Mouse (Mus musculus) left cerebral cortex, adult 18-20 months (tissue): ENCODE measurements at regions not wholly inside any gene's neighbourhood (a gene's known extent, or its start where the extent isn't known, plus 50 kb on each side); places are given as distances from the start of the nearest gene placed in this dataset.
"Not testable (repeated sequence)": the region's sequence is repeated elsewhere in the genome, so short reads cannot be mapped to it uniquely, and the experiment has no call there.

Experiments
- DNase-seq, 2 experiments: peaks; one replicate each; pipeline ENCODE4 v3.0.0; 2021 to 2022; ENCODE audit warnings: low spot score in 2 of 2, mixed read lengths in 1 of 2

DNA sequence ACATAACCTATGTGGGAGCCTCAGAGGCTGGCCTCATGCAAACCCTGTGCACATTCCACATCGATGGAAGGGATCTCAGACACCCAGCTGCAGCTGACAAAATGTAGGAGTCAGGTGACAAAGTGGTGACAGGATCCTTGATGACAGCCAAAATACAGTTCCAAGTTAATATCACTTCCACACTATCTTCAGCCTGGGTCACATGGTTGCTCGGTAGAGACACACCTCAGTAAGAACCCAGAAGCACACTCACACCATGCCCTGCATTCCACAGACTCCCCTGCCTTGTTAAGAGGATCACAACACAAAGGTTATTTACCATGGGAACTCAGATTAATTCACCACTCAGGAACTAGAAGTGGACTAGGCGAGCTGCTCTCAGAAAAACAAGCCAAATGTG lies 505.4 kb upstream of the Hsf2 start:
- no peak for DNase-seq

DNA sequence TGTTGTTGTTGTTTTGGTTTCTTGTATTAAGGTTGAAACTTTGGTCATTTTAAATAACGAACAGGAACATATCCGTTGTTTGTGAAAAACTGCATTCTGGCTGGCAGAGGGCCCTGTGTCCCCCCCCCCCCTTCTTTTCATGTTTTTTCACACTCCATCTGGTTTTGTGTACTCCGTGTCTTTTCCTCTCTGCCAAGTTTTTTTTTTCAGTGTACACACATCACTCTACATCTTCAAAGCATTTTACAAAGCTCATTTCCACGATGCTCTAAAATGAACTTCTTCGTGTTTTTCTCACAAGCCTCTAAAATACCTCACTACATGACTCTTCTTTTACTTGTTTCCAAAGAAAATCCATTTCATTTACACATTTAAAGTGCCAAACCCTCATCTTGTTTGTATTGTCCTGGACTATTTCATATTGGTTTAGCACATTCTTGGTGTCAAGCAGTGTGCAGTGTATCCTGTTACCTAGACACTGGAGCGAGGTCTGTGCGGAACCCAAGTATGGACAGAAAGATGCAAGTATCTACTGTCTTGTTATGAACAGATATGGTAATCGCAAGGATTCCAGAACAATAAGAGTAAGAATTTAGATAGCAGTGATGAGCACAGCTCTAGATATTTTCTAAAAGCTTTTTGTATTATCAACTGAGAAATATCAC lies 503.5 kb upstream of the Hsf2 start:
- no peak for DNase-seq

DNA sequence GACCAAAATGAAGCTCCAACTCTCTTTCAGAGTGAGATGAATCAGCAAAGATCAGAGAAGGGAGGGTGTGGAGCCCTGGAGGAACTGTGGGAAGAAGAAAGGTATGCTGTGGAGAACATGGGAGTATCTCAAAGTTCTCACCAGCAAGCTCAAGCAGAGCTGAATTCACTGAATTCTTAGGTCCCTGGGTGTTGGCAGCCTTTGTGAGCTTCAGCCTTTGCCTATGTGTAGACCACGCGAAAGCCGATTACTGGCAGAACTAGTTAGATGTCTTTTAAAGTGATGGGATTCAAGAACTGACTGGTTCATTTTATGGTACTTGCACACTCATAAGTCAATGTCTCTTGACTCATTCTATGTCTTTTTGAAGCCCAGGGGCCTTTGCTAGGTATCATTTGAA lies 491.2 kb upstream of the Hsf2 start:
- no peak for DNase-seq

DNA sequence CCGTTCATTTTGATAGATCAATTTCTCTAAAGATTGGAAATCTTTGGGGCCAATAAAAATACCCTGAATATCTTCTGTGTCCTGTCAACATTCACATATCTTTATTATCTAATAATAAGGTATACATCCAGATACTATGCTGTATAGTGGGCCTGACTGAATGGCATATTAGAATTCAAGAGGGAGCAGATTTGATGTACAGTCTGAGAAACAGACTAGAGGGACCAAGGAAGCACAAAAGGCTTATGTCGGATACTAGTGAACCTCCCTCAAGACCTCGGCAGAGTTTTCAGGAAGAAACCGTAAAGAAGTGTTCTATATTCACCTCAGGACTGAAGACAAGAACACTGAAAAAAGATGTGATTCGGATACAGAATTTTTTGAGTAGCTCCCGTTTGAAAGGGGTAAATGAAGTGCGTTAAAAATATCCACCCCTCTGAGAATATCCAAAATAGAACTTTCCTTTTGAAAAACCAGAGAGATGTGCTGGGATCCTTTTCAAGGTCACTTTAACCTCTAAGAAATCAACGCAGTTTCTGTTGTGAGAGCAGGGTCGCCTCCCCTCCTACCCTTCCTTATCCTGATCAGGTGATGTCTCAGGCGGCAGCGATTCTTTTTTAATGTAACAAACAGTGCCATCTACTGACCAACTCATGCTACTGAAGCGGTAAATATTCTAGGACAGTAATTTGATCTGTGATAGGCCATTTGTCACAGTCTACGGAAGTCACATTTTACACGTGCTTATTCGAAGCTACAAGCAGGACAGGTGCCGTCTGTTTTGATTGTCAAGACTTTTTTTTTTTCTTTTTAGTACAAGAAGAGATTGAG lies 485.1 kb upstream of the Hsf2 start:
- peak; percentile 25 to 52 for DNase-seq

DNA sequence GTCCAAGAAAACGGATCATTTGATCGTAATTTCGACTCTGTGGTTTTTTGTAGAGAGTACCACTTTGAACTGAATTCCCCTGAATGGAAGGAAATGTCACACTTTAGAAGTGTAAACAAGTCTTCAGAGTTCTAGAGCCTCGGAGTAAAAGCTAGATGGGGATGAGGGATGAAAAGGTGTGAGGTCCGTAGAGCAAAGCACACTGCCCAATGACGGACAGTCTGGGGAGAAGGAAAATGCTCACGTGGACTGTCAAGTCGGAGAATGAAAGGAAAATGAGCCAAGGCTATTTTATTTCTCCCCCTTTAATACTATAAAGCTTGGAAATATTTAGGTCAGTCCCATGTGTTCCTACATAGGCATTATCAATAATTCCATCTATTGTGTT lies 484.5 kb upstream of the Hsf2 start:
- no peak for DNase-seq

DNA sequence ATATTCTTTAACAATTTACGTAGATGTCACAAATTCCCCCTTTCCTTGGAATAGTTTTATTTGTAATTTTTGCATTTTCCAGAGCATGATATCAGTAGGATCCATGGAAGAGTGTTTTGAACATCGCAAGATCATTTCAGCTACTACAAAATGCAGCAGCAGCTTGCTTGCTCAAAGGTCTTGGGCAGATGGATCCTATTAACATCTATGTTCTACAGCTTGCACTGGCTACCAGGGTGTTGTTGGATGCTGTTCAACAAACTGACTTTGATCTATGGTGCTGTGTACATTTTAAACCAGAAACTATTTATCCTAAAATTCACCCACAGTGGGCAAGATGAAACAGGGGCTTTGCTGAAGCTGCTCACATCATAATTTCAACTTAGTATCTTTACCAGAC lies 448.5 kb upstream of the Hsf2 start:
- no peak for DNase-seq

DNA sequence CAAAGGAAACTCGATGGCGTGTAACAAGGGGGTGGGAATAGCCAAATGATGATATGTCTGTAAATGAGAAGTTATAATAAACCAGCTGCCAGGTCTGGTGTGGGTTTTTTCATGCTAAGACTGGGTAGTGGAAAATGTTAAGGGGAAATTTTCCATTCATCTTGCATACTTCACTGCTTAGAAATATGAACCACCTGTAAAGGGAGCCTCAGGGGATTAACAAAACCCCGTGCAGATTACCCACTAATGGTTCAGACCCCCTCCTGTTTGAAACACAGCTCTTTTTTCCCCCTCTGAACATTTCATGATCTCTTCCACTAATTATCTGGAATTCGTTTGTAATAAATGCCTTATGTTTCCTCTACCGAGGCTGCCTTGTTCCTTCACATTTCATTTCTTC lies 446.0 kb upstream of the Hsf2 start:
- no peak for DNase-seq

DNA sequence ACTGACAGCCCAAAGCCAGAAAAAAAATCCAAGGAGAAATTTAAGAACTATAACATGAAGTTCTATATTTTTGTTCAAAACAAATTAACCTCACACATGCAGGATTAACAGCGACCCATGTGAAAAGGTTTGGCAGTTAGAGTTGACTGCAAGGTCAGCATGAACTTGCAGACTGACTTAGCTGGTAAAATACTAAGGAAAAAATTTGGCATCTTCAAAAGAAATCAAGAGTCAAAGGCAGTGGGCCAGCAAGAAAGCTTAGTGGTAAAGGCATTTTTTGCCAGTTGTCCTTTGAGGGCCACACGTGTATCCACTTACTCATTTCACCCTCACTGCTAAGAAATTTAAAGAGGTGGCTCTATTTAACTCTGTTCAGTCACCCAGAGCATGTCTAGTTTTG lies 440.2 kb upstream of the Hsf2 start:
- no peak for DNase-seq

DNA sequence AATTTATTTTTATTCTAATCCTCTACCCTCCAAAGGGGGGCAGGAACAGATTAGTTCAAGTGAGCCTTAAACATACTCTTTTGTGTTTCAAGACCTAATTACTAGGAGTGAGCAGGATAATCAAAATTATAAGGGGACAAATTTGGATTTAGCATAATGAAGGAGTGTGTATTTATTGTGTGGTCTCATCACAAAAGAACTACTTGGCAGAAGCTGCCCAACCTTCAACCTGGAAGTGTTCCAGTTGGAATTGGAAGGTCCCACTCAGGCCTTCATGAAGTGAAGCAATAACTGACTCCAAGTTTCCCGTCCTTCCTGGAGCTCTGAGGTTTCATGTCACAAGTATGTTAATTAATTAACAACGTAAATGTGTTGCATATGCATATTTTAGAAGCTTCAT lies 439.3 kb upstream of the Hsf2 start:
- DNase-seq: no peak

DNA sequence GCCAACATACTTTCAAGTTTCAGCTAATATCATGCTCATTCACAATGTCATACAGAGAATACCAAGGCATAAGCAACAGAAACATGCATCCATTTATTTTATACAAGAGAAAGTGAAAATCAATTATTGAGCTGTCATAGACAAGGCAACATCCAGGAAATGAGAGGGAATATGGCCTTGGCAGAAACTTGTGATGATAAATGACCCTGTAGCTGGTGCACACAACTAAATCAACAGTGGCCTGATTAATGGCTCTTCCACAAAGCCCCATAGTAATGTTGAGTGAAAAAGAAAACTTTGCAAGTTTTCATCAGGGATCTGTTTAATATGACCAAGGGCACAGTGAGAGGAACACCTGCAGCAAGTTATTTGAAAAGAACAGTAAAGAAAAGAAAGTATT lies 438.5 kb upstream of the Hsf2 start:
- no peak for DNase-seq

DNA sequence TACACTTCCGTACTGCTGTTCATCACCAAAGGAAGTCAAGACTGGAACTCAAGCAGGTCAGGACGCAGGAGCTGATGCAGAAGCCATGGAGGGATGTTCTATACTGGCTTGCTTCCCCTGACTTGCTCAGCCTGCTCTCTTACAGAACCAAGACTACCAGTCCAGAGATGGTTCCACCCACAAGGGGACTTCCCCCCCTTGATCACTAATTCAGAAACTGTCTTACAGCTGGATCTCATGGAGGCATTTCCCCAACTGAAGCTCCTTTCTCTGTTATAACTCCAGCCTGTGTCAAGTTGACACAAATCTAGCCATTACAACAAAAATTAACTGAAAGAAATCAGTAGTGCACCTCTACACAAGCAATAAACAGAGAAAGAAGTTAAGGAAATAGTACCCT lies 432.8 kb upstream of the Hsf2 start:
- DNase-seq: not testable (repeated sequence)

DNA sequence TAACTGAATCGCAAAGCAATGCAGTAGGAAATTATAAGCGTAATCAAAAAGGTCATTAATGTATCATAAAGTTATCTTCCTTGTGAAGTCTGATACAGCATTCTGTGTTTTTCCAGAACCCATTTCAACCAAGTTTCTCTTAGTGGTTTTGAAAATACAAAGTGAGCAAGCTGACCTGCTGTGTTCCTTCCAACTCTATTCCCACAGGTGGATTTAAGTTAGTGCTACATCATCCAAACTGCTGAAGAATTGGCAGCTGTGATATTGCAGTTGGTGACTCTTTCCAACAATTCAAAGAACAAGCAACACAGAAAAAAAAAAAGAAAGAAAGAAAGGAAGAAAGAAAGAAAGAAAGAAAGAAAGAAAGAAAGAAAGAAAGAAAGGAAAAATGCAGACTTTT lies 396.1 kb upstream of the Hsf2 start:
- no peak for DNase-seq

DNA sequence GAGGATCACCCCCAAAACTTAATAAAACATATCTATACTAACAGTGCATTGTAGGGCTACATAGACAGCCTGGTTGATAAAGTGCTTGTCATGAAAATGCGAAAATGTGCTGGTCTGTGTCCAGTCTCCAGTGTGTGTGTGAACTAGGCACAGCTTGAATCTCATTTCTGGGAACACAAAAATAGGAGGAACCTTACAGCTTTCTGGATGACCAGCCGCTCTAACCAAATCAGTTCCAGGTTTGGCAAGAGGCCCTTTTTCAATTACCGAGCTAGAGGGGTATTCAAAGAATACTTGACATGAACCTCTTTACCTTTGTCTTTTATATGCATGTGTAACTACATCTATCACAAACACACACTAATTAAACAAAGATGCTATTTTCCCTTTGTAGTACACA lies 390.3 kb upstream of the Hsf2 start:
- no peak for DNase-seq

DNA sequence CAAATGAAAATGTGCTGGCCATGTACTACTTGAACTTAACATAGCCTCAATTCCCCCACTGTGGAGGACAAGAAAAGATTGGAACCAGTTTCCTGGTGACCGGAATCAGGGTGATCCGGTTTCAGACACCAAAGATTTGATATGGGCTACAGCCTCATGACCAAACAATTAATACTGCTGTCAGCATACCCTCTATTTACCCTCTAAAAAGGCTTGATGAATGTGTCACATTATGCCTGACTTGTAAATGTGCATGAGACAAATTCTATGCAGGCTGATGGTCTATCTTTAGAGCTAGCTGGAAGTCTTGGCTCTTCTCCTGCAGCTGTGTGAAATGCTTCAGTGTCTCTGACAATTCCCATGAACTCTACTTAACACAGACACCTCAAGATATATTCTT lies 372.8 kb upstream of the Hsf2 start:
- DNase-seq: no peak

DNA sequence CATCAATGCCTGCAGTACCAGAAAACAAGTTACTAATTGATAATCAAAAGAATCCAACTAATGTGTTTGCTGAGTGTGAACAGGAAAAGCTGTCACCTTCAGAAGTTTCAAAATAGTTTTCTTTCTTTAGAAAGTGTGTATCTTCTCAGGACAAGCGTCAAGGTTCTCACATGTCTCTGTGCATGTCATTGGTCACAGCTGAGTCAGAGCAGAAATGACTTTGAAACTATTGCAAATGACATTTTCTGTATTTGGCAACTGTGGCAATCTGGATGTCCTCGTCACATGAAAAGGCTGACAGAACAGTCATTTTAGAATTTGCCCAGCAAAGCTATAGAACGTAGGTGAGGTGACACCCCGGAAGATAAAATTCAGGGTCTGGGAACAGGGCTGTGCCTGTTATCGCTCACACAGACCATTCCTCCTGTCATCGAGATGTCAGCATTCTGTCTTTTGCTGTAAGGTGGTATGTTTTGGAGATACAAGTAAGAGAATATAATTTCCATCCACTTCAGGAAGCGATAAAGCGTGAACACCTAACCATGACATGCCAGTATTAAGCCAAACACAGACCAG lies 371.4 kb upstream of the Hsf2 start:
- DNase-seq: no peak

DNA sequence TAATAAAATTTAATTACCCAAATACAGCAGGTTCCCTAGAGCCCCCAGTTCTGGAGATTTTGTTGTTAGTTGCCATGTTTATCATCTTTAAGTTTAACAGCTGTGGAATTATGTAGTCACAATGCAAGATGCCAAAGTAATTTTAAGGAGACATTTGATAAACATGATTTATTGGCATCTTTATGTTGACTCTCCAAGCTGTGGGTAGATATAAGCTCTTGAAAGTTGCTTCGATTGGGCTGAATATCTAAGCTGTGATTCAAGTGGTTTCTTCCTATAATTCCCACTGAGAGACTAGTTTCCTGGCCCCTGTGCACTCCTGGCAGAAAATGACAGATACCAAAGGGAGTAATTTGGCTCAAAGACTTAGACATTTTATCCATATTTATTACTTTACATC lies 364.7 kb upstream of the Hsf2 start:
- DNase-seq: no peak

DNA sequence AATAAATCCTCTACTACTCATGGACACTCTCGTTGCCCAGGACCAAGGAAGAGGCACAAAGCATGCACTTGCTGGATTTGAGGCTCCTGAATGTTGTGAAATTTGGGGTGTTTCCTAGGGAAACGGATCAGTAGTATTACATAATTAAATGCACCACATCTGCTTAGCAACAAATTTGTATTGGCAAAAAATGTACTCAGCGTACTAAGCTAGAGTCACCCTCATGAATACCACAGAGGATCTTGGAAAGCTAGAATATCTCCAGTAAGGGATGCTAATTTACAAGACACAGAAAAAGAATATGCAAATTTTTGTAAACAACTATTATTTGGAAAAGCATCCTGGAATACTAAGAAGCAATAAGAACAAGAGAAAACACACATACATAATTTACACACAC lies 359.0 kb upstream of the Hsf2 start:
- DNase-seq: no peak

DNA sequence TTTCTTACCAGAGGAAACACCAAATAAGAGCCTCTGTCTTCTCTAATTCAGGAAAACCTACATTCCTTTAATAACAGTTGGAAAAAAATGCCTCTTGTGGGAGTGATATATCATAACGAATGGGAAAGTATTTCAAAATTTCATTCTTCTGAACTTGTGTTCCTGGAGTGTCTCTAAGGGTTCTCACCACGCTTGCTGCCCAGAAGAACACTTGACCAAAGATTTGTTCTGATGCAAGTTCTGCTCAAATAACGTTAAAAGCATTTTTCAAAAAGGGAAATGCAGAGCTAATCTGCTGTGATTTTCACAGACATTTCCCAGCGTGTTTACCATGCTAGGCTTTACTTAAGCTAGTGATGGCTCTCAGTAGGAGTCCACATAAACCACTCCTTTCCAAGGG lies 329.8 kb upstream of the Hsf2 start:
- no peak for DNase-seq

DNA sequence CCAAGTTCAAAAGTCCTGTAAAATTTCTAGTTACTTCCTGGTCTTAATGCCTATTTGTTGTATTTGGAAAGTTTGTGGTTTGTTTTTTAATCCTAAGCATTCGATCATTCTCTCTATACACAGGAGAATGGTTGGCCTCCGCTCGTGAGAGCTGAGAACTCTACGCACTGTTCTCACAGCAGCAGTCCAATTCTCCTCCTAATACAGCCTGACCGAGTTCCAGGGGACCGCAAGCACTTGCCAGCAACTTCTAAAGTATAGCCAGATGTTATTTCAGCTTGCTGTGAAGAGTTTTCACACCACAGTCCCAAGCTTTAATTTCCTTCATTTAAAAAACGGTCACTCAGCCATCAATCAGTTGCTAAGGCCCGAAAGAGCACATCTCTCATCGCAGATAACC lies 329.3 kb upstream of the Hsf2 start:
- DNase-seq: no peak

DNA sequence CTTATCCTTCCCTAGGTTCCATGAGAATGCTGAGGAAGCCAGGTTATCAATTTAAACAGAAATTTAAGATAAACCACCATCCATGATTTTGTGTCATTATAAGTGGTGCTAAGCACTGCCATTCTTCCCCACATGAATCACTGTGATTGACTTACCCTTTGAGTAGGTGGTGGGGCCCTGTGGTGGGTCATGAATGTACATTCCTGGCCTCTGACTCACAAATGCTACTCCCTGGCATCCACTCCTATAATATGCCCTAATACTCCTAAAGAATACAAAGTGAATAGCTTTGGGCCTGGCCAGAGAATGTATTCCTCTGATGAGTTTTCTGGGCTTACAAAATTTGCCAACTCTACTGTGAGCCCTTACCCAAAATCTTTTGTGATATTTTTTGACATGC lies 325.6 kb upstream of the Hsf2 start:
- no peak for DNase-seq

DNA sequence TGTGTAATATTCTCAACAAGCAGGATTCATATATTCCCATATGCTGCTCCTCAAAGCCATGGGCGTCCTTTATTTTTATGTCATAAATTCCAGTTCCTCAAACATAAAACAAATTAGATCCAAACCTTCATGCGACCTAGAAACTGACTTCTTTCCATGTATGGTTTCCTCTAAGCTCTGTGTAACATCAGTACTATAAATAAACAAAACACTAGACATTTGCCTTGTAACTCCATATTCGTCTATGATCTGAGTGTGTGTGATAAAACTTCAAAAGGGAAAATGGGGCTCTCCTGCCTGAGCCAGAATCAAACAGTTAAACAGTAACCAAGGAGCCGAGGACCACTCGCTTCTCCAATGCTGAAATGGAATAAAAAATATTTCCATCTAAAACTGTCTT lies 322.8 kb upstream of the Hsf2 start:
- DNase-seq: no peak

DNA sequence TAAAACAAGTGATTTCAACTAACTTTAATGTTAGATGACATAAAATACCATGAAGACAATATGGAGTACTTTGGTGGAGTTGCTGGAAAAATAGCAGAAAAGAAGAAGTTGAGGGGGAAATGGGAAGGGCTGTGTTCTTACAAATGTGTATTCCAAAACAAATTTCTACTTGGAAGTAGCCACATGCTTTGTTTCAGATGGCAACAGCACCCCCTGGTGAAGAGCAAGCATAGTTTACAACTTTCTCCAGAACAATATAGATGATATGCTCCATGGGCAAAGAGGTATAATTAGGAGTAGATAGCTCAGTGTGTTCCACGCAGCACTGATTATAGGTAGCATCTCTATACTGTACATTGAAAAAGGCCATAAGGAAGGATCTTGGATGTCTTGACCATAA lies 302.6 kb upstream of the Hsf2 start:
- peak; percentile 50 to 51 for DNase-seq

DNA sequence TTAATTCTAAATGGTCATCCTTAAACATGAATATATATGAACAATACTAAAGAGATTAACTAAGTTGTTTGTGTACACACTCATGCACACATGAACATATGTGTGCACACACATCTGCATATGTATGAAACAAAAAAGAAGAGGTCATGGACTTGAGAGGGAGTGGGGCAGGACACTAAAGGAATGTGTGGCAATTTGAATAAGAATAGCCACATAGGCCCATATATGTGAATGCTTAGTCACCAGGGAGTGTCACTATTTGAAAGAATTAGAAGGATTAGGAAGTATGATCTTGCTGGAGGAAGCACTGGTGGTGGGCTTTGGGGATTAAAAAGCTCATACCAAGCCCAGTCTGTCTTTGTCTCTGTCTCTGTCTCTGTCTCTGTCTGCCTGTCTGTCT lies 275.5 kb upstream of the Hsf2 start:
- no peak for DNase-seq
